Mouse (Mus musculus) layer of hippocampus, adult 9-10 months (tissue): Measurements from ENCODE around the gene Camk2b.
"Not testable (repeated sequence)": the region's sequence is repeated elsewhere in the genome, so short reads cannot be mapped to it uniquely, and the experiment has no call there.

Experiments
- DNase-seq: peaks from one replicate; pipeline ENCODE4 v3.0.0; 2022; ENCODE audit warnings: low spot score

The Camk2b gene

GRCm38 (mm10) chr11:6066176-6066575, at the start of gene Camk2b:
Gene Camk2b, minus strand, starts transcription at chr11:6066362.
- DNase-seq, result no peak

- DNase-seq, result no peak
These were observed 45.7 kb upstream of the Camk2b start for GRCm38 (mm10) chr11:6111734-6112484.

GRCm38 (mm10) chr11:6109990-6110389, 43.8 kb upstream of the Camk2b start:
- peak; percentile 77 for DNase-seq

- no peak for DNase-seq
These were observed 42.1 kb upstream of the Camk2b start for GRCm38 (mm10) chr11:6108296-6108695.

- DNase-seq, result no peak
These were observed 41.6 kb upstream of the Camk2b start for GRCm38 (mm10) chr11:6107722-6108121.

GRCm38 (mm10) chr11:6104734-6105133, 38.6 kb upstream of the Camk2b start:
- peak; percentile 44 for DNase-seq

GRCm38 (mm10) chr11:6096637-6097036, 30.5 kb upstream of the Camk2b start:
- not testable (repeated sequence) for DNase-seq

GRCm38 (mm10) chr11:6086991-6087390, 20.8 kb upstream of the Camk2b start:
- DNase-seq, result no peak

- DNase-seq, result no peak
These were observed 12.6 kb upstream of the Camk2b start for GRCm38 (mm10) chr11:6078737-6079136.

- no peak for DNase-seq
These were observed 9.5 kb upstream of the Camk2b start for GRCm38 (mm10) chr11:6075618-6076066.

GRCm38 (mm10) chr11:6068181-6068957, 2.2 kb upstream of the Camk2b start:
- no peak for DNase-seq

GRCm38 (mm10) chr11:6067160-6067559, 998 bp upstream of the Camk2b start:
- DNase-seq, result no peak

GRCm38 (mm10) chr11:6065551-6066121, 526 bp downstream of the Camk2b start:
- no peak for DNase-seq

GRCm38 (mm10) chr11:6065046-6065521, 1.1 kb downstream of the Camk2b start:
- no peak for DNase-seq

- DNase-seq, result no peak
These were observed 1.7 kb downstream of the Camk2b start for GRCm38 (mm10) chr11:6064215-6065045.

GRCm38 (mm10) chr11:6063501-6064214, 2.5 kb downstream of the Camk2b start:
- DNase-seq, result no peak

GRCm38 (mm10) chr11:6063065-6063464, 3.1 kb downstream of the Camk2b start:
- no peak for DNase-seq

GRCm38 (mm10) chr11:6062329-6062728, 3.8 kb downstream of the Camk2b start:
- no peak for DNase-seq

- no peak for DNase-seq
These were observed 4.3 kb downstream of the Camk2b start for GRCm38 (mm10) chr11:6061891-6062290.

- DNase-seq, result no peak
These were observed 7.0 kb downstream of the Camk2b start for GRCm38 (mm10) chr11:6059162-6059561.

GRCm38 (mm10) chr11:6053386-6053785, 12.8 kb downstream of the Camk2b start:
- DNase-seq, result no peak
